Mouse (Mus musculus) mouse trophoblast stem cell (cell line): ENCODE results near the gene Gm11020.

Experiments used
- in situ Hi-C, 2 experiments: fragments of 300-500 bp; cut with MseI, MboI; formaldehyde crosslinking; loops; 2 replicates in 1 of 2; 3 replicates in 1 of 2; pipeline ENCODE4 v1.15.1; 2025

Gm11020 gene

DNA sequence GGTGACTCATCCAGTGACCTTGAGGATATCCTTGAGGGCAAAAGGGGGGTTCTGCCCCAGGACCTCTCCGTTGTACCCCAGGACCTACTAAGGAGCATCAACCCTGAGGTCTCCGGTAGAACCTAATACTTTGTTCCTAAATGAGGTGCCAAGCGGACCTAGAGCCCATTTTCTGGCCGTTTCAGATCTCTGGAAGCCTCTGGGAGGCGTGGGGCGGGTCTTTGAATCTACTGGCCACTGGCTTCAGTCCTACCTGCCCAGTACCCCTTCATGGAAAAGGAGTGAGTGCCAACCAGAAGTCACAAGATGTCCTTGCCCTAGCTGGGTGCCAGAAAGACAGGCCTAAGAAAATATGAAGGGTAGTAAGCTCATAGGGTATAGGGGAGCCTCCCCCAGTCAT, 20.3 kb downstream of the Gm11020 start:
- in situ Hi-C loops = loop anchor here in 1 of 2 experiments (10.0 kb wide), 1 partner anchor 63 kb away; no protein-coding TSS in a partner anchor

GRCm38 (mm10) chr8:104342426-104342825, 21.1 kb downstream of the Gm11020 start:
- in situ Hi-C loops = loop anchor here in 1 of 2 experiments (10.0 kb wide), 1 partner anchor 62 kb away; no protein-coding TSS in a partner anchor

DNA sequence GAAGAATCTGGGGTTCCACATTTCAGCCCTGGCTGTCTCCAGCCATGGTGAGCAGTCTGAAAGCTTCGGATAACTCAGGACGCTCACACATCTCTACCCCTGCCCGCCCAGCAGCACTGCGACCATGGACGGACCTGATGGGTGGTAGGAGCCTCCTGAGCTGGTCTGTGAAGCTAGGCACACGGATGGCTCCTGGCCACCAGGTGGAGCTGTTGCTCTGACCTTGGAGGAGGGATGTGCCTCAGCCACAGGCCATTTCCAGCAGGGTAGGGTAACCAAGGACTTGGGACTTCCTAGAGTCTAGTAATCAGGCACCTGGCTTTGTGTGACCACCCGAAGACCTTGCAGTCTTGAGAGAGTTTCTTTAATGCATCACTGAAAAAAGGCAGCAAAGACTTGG, 22.6 kb downstream of the Gm11020 start:
- in situ Hi-C loops = loop anchor here in 1 of 2 experiments (10.0 kb wide), 1 partner anchor 61 kb away; no protein-coding TSS in a partner anchor

- in situ Hi-C loops = loop anchor here (5.0 to 10.0 kb wide), 2 partner anchors 58 to 60 kb away; no protein-coding TSS in a partner anchor
Measured at GRCm38 (mm10) chr8:104344622-104345021, 23.3 kb downstream of the Gm11020 start.

DNA sequence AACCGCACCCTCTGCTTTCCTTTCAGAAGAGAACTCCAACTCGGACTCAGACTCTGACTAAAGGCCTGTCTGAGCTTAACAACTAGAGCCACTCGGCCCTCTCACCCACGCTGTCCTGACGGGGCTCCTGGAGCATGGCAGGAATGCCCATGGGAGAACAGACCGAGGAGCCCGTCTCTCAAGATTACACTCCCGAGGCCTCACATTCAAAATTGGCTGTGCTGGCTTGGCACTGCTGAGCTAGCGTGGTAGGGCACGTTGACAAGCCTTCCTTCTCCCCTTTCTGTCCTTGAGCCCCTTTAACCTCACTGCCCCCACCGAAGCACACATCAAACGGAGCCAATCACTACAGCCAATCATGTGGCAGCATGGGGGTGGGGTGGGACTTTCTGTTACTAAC, 25.3 kb downstream of the Gm11020 start:
- in situ Hi-C loops = loop anchor here (5.0 to 10.0 kb wide), 2 partner anchors 56 to 58 kb away; no protein-coding TSS in a partner anchor

DNA sequence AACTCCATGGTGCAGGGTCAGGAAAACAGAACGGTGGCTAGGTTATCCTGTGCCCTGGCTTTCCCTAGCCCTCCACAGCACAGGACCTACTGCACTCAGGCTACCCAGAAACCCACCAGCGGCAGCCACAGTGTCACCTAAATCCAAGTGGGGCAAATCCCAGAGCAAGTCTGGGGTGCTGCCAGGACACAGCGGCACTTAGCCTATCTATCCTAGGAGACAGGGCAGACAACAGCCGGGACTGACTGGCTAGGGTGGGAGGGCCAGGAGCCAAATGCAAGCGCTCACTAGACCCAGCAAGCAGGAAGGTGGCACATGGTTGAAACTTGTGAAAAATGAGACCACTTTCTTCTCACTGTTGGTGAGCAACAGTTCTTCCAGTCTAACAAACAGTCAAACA, 27.6 kb downstream of the Gm11020 start:
- in situ Hi-C loops = loop anchor here (5.0 to 10.0 kb wide), 2 partner anchors 53 to 56 kb away; no protein-coding TSS in a partner anchor

DNA sequence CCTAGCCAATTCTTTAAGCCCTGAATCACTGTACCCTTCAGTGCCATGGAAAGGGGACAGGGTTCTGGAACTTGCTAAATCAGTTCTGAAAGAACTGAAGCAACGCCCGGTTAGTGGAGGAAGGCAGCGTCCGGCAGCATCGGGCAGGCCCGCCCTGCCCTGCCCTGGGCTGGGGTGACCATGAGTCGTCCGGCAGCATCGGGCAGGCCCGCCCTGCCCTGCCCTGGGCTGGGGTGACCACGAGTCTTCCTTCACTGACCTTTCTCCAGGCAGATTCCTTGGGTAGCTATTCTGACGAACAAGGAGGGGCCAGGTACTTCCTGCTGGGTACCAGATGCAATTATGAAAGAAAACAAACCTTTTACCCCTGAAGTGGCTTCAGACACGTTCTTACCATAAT, 28.7 kb downstream of the Gm11020 start:
- in situ Hi-C loops = no loop called here

GRCm38 (mm10) chr8:104353186-104353585, 31.8 kb downstream of the Gm11020 start:
- in situ Hi-C loops = no loop called here

- in situ Hi-C loops = no loop called here
Measured at GRCm38 (mm10) chr8:104354504-104354903, 33.1 kb downstream of the Gm11020 start.

- in situ Hi-C loops = no loop called here
Measured at GRCm38 (mm10) chr8:104358637-104359036, 37.3 kb downstream of the Gm11020 start.

DNA sequence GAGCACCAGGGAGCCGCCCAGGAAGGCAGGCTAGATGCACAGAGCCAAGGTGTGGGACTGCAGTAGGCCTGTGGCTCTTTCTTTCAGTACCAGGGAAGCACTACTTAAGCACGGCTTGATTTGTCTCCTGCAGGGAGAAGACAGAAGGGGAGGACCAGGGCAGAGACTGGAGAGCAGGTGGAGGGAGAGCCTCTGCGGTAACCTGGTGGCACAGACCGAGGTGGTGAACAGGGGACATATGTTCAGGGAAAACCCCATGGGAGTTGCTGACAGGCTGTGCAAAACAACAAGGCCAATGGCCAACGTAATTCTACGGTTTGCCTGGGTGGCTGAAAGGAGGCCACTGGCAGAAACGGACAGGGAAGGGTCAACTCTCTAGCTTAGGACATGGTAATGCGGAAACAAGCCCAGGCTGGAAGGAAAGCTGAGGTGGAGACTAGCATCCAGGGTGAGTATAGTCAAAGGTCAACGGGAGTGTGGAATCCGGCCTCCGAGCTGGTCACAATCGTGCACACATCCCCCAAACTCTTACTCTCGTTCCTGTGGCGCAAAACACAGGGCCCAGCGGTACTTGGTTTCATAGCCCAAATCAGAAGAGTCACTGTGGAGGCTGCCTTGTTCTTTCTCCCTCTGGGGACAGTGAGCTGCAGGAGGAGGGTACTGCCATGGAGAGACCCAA, 38.5 kb downstream of the Gm11020 start:
- in situ Hi-C loops = no loop called here

GRCm38 (mm10) chr8:104365695-104366094, 44.3 kb downstream of the Gm11020 start:
- in situ Hi-C loops = no loop called here

- in situ Hi-C loops = no loop called here
Measured at GRCm38 (mm10) chr8:104367398-104367797, 46.0 kb downstream of the Gm11020 start.

GRCm38 (mm10) chr8:104369591-104369990, 48.2 kb downstream of the Gm11020 start:
- in situ Hi-C loops = no loop called here

- in situ Hi-C loops = no loop called here
Measured at GRCm38 (mm10) chr8:104370071-104370470, 48.7 kb downstream of the Gm11020 start.

DNA sequence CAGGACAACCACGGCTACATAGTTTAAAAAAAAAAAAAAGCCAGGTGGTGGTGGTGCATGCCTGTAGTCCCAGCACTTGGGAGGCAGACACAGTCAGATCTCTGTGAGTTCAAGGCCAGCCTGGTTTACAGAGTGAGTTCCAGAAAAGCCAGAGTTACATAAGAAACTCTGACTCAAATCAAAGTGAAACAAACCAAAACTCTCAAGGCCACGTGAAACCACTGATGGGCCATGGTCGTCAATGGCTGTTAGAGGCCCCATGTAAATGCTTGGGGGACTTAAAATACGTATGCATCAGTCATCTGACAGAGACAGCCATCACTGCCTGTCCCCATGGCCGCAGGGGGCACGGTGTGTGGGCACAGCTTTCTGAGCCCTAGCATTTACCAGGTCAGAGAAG, 49.8 kb downstream of the Gm11020 start:
- in situ Hi-C loops = no loop called here
